Mouse (Mus musculus) kidney, adult 9 months (tissue): ENCODE measurements around the gene Zfyve21.
A peak's percentile ranks its signal among the peaks of the same experiment; 100 is the strongest.

ENCODE experiments used
- DNase-seq: peaks from one replicate; pipeline ENCODE4 v3.0.0; 2022

Zfyve21 gene

DNA sequence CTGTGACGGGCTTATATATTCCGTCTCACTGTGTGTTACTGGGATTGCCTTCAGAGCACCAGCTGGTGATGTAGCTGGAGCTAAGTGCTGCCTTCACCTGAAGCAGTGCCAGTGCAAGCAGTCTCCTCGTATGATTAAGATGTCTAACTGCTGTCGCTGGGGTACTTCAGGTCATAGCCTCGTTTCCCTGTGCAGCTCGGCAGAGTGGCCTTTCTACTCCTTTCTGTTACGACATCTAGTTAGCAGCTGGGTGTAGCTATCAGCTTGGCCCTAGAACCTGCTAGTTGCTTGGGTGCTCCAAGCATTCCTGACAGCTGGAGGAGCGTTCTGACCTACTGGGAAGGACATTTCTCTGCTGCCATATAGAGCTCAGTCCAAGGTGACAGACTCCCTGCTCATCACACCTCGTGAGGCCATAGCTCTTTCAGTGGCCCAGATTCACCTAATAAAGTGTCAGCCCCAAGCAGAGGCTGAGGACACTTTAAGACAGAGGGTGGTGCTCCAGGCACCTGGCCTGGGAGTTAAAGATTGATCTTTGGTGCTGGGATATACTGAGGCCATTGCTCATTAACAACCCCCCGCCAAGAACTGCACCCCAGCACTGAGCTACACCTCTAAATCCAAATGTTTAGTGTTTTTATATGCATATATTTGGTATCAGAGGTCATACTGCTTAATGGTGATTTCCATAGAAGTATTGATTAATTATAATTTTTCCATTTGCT, 13.3 kb upstream of the Zfyve21 start:
- peak; percentile 70 for DNase-seq

DNA sequence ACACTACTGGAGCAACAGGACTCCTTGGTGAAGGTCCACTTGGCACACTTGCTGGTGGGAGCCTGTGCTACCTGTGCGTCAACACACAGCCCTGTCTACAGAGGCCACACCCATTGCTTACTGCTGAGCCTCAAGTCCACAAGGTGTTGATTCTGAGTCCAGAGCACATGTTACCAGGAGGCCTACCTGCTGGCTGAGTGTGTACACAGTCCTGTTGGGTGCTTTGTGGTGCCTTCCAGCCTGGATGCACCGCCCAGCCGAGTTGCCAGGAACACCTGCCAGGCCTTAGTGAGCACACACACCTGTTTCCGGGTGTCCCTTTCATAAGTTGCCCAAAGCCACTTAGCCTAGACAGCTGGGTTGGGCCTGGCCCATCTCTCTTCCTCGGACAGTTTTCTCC, 10.4 kb upstream of the Zfyve21 start:
- DNase-seq, result no peak

- no peak for DNase-seq
Measured at GRCm38 (mm10) chr12:111808775-111809174, 5.2 kb upstream of the Zfyve21 start.

GRCm38 (mm10) chr12:111809762-111810161, 4.2 kb upstream of the Zfyve21 start:
- DNase-seq, result peak; percentile 83

DNA sequence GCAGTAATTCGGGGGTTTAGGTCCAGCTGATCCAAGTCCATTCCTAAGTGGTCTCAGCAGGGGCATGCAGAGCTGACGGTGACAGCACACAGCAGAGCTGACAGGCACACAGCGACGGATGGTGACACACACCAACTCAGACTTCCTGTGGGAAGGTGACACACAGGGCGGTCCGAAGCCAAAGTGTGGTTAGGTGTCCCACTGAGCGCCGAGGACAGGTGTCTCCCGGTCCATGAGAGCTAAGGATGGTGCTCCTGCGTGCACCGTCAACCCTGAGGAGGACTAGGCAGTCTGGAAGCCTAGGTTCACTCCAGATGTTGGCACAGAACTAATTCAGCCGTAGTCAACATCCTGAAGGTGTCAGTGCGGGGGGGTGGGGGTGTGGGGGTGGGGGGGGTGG, 1.9 kb upstream of the Zfyve21 start:
- no peak for DNase-seq

DNA sequence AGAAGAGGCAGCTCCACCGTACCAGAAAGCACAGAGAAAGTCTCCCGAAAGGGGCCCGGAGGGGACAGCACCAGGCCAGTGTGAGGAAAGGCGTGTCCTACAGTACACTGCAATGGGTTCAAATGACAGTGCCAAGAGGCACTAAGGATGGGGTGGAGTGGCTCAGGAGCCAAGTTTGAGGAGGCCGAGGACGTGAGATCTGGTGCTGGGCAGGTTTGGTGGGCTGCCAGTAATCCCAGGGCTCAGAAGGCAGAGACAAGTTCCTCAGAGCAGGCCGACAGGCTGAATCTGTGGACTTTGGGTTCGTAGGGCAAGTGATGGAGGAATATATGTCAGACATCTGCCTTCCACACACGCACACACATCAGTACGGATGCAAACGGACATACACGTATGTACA, 1.4 kb upstream of the Zfyve21 start:
- no peak for DNase-seq

GRCm38 (mm10) chr12:111813111-111813765, 732 bp upstream of the Zfyve21 start:
- no peak for DNase-seq

GRCm38 (mm10) chr12:111814769-111815762, 1.1 kb downstream of the Zfyve21 start:
- DNase-seq, result peak; percentile 74

DNA sequence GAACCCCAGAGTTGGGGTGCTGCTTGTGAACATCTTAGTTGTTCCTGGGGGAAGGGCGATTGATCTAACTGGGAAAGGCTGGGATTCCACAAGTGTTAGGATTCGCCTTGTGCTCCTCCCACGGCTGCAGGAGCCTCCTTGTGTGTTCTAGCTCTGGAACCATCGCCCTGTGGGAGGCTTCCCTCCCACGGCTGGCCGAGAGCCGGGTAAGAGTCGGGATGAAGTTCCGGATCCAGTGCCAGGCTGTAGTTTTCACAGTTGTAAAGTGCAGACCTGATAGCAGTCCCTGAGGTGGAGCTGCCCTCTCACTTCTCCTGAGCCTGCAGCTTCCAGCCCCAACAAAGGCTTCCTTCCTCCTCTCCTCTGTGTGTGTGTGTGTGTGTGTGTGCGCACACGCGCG, 2.6 kb downstream of the Zfyve21 start:
- no peak for DNase-seq

DNA sequence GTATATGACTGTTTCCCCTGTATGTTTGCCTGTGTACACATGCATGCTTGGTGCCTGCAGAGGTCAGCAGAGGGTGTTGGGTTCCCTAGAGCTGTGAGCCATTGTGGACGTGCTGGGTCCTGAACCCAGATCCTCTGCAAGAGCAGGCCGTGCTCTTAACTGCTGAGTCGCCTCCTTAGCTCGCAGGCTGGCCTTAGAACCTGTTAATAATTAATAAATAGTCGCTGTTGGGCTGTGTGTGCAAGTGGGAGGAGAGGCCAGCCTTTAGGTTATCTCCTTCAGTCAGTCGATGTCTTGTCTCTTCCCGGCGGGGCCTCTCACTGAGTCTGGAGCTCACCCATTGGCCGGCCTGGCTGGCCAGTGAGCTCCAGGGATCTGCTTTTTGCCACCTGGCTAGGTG, 3.0 kb downstream of the Zfyve21 start:
- peak; percentile 56 for DNase-seq

GRCm38 (mm10) chr12:111817991-111818390, 4.0 kb downstream of the Zfyve21 start:
- DNase-seq, result no peak

DNA sequence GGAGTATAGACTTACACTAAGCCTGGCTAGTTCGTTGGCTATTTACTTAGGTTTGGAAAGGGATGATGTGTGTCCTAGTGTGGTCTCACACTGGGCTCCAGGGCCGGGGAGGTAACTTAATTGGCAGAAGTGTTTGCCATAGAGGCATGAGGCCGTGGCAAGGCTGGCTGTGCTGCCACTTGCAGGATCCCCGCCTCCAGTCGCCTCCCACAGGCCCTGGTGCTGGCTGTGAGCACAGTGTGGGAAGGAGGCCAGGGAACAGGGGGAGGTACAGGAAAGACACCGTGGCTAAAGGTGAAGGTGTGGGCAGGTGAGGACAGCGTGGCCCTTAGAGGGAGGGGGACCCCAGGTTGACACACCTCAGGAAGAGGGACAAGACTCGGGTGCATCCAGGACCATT, 6.0 kb downstream of the Zfyve21 start:
- peak; percentile 68 for DNase-seq

GRCm38 (mm10) chr12:111820708-111821107, 6.7 kb downstream of the Zfyve21 start:
- DNase-seq, result no peak

- DNase-seq, result no peak
Measured at GRCm38 (mm10) chr12:111821931-111822330, 8.0 kb downstream of the Zfyve21 start.

DNA sequence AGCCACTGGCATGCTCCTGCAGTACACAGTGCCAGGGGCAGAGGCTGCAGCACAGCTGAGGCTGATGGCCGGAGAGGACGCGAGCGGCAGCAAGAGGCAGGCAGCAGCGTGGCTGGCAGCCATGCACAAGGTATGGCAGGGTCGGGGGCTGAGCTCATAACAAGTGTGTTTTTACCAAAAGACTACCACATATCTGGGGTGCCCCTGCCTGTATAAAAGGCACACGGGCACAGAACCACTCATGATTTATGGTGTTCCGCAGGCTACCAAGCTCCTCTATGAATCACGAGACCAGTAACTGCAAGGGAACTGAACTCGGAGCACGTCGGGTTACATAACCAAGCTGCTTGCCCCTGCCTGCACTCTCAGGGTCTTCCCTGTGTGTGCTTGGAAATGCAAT, 13.6 kb downstream of the Zfyve21 start:
- DNase-seq, result no peak

- no peak for DNase-seq
Measured at GRCm38 (mm10) chr12:111829447-111829846, 15.5 kb downstream of the Zfyve21 start.

DNA sequence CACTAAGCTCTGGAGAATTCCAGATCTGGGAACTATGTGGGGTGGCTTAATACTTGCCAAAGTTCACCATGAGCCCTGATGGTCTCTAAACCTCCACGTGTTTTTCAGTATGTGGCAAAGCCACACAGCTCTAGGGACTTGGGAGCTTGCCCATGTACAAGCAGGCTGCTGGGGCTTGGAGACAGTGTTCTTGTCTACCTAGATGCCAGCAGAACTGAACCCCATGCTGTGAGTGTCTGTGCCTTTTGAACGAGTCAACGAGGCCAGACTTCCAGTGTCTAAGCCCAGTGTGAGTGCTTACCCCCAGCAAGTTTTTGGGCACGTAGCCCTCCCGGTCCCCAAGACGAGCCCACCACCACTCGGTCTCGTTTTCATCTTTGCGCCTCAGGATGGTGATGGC, 16.0 kb downstream of the Zfyve21 start:
- no peak for DNase-seq

GRCm38 (mm10) chr12:111830375-111830774, 16.4 kb downstream of the Zfyve21 start:
- no peak for DNase-seq

DNA sequence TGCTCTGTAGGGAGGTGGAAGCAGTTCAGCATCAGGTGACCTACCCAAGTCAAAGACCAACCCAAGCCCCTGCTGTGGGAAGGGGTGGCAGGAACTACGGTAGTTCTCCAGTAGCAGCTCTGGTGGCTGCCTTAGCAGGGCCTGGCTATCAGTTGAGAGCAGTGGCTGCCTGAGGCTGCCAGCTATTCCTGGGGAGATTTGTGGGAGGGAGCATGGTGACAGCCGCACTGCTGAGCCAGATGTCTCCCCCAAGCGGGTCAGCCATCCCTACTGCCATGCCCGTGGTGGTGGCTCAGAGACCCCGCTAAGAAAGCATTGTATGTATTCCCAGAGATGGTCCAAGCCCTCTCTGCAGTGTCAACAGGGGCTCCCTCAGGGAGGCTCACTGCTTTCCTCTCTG, 18.7 kb downstream of the Zfyve21 start:
- DNase-seq, result no peak

GRCm38 (mm10) chr12:111833457-111833856, 19.5 kb downstream of the Zfyve21 start:
- DNase-seq, result no peak

DNA sequence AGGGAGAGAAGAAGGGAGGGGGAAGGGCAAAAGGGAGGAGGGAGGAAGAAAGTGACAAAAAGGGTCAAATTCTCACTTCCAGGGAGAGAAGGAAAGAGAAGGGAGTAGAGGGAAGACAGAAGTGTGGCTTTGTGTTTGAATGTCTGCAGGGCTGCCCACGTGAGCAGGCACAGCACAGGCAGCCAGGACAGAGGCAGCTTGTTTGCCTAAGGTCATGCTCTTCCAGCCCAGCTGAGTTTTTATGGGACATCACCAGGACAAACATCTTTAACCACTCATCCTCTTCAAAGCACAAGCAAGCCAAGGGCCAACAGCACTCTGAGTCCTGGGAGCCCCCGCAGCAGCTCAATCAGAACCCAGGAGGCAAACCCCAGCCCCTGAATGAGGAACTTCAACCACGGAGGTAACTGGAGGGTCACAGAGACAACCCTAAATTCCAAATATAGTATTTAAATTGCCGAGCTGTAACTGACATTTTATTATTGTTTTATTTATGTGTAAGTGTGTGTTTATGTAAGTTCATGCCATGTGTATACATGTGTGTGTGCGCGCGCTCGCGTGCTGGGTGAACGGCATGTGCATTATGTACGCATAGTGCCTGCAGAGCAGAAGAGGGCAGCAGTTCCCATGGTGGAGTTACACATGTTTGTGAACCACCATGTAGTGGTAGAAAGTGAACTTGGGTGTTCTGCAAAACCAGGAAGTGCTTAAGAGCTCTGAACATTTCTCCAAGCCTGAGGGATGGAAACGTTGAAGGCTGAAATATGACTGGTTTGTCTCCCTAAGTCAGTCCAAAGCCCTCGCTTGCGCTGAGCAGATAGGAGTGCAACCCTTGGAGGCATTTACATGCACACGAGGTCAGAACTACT, 28.8 kb downstream of the Zfyve21 start:
- no peak for DNase-seq

DNA sequence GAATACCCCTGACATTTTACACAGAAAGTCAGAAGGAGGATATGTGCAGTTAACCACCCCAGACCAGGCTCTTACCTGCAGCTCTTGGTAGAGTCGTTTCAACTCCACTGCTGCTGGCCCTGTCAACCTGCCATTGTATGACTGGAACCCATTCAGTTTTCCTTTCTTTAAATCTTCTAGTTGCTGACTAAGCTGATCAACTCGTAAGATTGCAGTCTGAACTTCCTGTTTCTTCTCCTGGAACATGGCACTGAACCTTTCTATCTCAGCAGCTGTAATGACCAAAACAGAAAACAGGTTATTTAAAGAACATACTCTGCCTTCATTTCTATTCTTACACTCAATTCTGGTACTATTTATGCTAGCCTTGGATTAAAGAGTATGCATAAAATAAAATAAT, 29.5 kb downstream of the Zfyve21 start:
- DNase-seq, result no peak
